Mouse (Mus musculus): Measurements from ENCODE around the gene Wdr20. TPM values are rescaled to one million over a fixed set of nuclear protein-coding genes. Genes with fewer than 3 reads are reported as not detected.

Gene Wdr20
- total and polyA plus RNA-seq, 3 experiments = 16.4 to 47.1 (median 28.5) TPM

DNA sequence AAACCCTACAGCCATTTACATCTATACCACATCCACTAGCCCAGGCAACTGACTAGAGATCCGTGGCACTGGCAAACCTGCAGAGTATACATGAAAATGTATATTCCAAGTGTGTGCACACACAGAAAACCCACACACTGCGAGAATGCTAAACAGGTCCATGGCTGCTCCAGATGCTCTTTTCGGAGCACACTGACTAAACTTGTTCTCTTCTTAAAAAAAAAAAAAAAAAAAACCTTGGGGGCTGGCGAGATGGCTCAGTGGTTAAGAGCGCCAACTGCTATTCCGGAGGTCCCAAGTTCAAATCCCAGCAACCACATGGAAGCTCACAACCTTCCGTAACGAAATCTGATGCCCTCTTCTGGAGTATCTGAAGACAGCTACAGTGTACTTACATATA is 100.1 kb downstream of the Wdr20 start:
- Histone ChIP-seq H3K4me3 (ENCODE audit: low read depth, low read length) (no peak overlapping the region), H3K36me3 (replicated peaks) (no peaks in the 10 kb centered on the region), H3K4me1 (ENCODE audit: insufficient read depth, low read depth, low read length) (peaks cover 18% of the 10 kb centered on the region), H3K9me3 (replicated peaks) (no peaks in the 10 kb centered on the region), H3K27me3 (ENCODE audit: insufficient read depth, low read length) (peaks cover 50% of the 10 kb centered on the region)
- no peak for ATAC-seq (ENCODE audit: extremely low read depth, insufficient number of reproducible peaks, low FRiP score, poor library complexity, severe bottlenecking)
- no peak for DNase-seq (ENCODE audit: low spot score)
- TF ChIP-seq CTCF (IDR thresholded peaks at IDR 0.05; ENCODE audit: low read depth, low read length) = no peak
- TF ChIP-seq TAL1 (conservative IDR thresholded peaks at IDR 0.05; ENCODE audit: low read depth, low read length) = no peak
- TF ChIP-seq GATA2 (IDR thresholded peaks at IDR 0.05; ENCODE audit: borderline replicate concordance, low read depth, low read length) = no peak
- TF ChIP-seq POLR2AphosphoS5 (IDR thresholded peaks at IDR 0.05; ENCODE audit: insufficient replicate concordance, low read depth, low read length) = no peak
- no peak for TF ChIP-seq GATA1 (IDR thresholded peaks at IDR 0.05; ENCODE audit: borderline replicate concordance, low read length)

- no peak for TF ChIP-seq POLR2AphosphoS5 (IDR thresholded peaks at IDR 0.05; ENCODE audit: insufficient replicate concordance, low read depth, low read length)
- Histone ChIP-seq H3K36me3 (replicated peaks) (no peaks in the 10 kb centered on the region), H3K9me3 (replicated peaks) (no peaks in the 10 kb centered on the region), H3K4me1 (ENCODE audit: insufficient read depth, low read depth, low read length) (peaks cover 43% of the 10 kb centered on the region), H3K4me3 (ENCODE audit: low read depth, low read length) (peak within 1 kb of the TSS; percentile 77), H3K27me3 (ENCODE audit: insufficient read depth, low read length) (peaks cover 32% of the 10 kb centered on the region)
- peak; percentile 95 for DNase-seq (ENCODE audit: low spot score)
- peak; percentile 47 for ATAC-seq (ENCODE audit: extremely low read depth, insufficient number of reproducible peaks, low FRiP score, poor library complexity, severe bottlenecking)
Measured at GRCm38 (mm10) chr12:110840348-110841198, 102.8 kb downstream of the Wdr20 start, which contains the start of gene Mok. Gene Mok, minus strand, starts transcription at chr12:110840939.

DNA sequence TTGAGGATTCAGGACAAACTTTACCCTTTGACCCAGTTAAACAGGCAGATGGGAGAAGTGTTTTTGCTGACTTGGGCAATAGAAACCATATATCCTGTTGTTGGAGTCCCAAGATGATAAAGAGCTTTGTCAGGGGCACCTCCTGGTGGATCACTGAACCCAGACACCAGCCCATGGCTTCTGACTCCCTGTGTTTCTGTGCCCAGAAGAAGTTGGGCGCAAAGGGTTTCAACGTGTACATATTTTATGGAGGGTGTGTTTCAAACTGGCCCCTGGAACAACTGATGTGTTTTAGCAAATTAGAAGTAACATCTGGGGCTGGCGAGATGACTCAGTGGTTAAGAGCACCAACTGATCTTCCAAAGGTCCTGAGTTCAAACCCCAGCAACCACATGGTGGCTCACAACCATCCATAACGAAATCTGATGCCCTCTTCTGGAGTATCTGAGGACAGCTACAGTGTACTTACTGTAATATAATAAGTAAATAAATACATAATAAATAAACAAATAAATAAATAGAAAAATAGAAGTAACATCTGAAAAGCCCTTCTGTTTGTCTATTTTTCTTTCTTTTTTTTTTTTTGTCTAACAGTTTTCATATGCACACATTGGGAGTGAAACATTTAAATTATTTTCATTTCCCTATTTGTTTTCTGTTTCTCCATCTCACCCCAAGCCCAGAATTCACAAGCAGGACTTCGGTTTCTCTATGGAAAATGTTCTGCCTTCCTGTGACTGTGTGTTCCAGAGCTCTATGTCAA is 104.2 kb downstream of the Wdr20 start:
- no peaks in the 10 kb centered on the region for H3K9me3 ChIP-seq (replicated peaks)
- TF ChIP-seq POLR2AphosphoS5 (IDR thresholded peaks at IDR 0.05; ENCODE audit: insufficient replicate concordance, low read depth, low read length) (no peak), CTCF (IDR thresholded peaks at IDR 0.05; ENCODE audit: low read depth, low read length) (no peak), GATA1 (IDR thresholded peaks at IDR 0.05; ENCODE audit: borderline replicate concordance, low read length) (no peak), GATA2 (IDR thresholded peaks at IDR 0.05; ENCODE audit: borderline replicate concordance, low read depth, low read length) (no peak), TAL1 (conservative IDR thresholded peaks at IDR 0.05; ENCODE audit: low read depth, low read length) (no peak)
- H3K4me3 ChIP-seq (ENCODE audit: low read depth, low read length) = no peak overlapping the region
- ATAC-seq (ENCODE audit: extremely low read depth, insufficient number of reproducible peaks, low FRiP score, poor library complexity, severe bottlenecking) = no peak
- H3K27me3 ChIP-seq (ENCODE audit: insufficient read depth, low read length) = peaks cover 22% of the 10 kb centered on the region
- no peaks in the 10 kb centered on the region for H3K36me3 ChIP-seq (replicated peaks)
- peaks cover 53% of the 10 kb centered on the region for H3K4me1 ChIP-seq (ENCODE audit: insufficient read depth, low read depth, low read length)
- no peak for DNase-seq (ENCODE audit: low spot score)

DNA sequence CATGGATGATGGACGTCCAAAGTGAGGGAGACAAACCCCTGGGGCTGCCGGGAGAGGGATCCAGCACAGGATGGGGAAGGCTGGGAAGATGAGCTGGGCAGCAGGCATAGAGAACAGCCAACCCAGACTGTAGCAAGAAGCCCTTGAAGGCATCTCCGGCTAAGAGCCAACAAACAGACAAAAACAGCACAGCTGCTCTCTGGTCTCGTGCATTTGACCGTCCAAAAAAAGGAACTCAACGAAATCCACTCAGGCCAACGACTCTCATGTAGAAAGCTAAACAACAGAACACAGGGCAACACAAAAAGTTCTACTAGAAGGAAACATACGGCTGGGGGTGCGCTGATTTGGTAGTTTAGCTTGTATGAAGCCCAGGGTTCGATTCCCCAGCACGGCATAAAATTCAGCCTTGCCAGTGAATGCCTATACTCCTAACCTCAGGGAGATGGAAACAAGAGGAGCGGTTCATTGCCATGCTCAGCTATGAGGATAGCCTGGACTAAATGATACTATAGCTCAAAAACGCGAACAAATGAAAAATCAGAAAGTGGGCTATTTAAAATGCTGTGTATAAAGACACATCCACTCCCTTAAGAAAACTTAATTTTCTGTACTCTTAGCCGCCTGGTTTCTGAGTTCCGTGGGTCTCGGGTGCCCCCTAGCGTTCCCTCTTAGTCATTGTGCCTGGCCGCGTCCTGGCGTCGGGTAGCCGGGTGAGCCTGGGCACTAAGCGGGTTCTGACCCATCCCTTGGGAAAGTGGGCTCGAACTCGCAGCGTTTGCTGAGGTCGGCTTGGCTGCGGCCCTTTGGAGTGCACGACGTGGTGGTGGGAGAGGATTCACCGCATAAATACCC is 105.7 kb downstream of the Wdr20 start:
- Histone ChIP-seq H3K9me3 (replicated peaks) (no peaks in the 10 kb centered on the region), H3K27me3 (ENCODE audit: insufficient read depth, low read length) (peaks cover 13% of the 10 kb centered on the region), H3K36me3 (replicated peaks) (no peaks in the 10 kb centered on the region), H3K4me1 (ENCODE audit: insufficient read depth, low read depth, low read length) (peaks cover 54% of the 10 kb centered on the region), H3K4me3 (ENCODE audit: low read depth, low read length) (peak overlapping the region; percentile 72)
- peak; percentile 70 for DNase-seq (ENCODE audit: low spot score)
- no peak for TF ChIP-seq POLR2AphosphoS5 (IDR thresholded peaks at IDR 0.05; ENCODE audit: insufficient replicate concordance, low read depth, low read length)
- TF ChIP-seq CTCF (IDR thresholded peaks at IDR 0.05; ENCODE audit: low read depth, low read length) = peak; percentile 76
- ATAC-seq (ENCODE audit: extremely low read depth, insufficient number of reproducible peaks, low FRiP score, poor library complexity, severe bottlenecking) = peak; percentile 30

- Histone ChIP-seq H3K27me3 (ENCODE audit: insufficient read depth, low read length) (peaks cover 12% of the 10 kb centered on the region), H3K36me3 (replicated peaks) (no peaks in the 10 kb centered on the region), H3K4me1 (ENCODE audit: insufficient read depth, low read depth, low read length) (peaks cover 60% of the 10 kb centered on the region), H3K9me3 (replicated peaks) (no peaks in the 10 kb centered on the region), H3K4me3 (ENCODE audit: low read depth, low read length) (peak overlapping the region; percentile 72)
- TF ChIP-seq GATA1 (IDR thresholded peaks at IDR 0.05; ENCODE audit: borderline replicate concordance, low read length) = no peak
- no peak for TF ChIP-seq GATA2 (IDR thresholded peaks at IDR 0.05; ENCODE audit: borderline replicate concordance, low read depth, low read length)
- TF ChIP-seq CTCF (IDR thresholded peaks at IDR 0.05; ENCODE audit: low read depth, low read length) = no peak
- TF ChIP-seq TAL1 (conservative IDR thresholded peaks at IDR 0.05; ENCODE audit: low read depth, low read length) = no peak
- TF ChIP-seq POLR2AphosphoS5 (IDR thresholded peaks at IDR 0.05; ENCODE audit: insufficient replicate concordance, low read depth, low read length) = no peak
- DNase-seq (ENCODE audit: low spot score) (peak; percentile 63), ATAC-seq (ENCODE audit: extremely low read depth, insufficient number of reproducible peaks, low FRiP score, poor library complexity, severe bottlenecking) (peak; percentile 38)
Measured at GRCm38 (mm10) chr12:110844227-110845130, 106.7 kb downstream of the Wdr20 start.
